Mouse (Mus musculus): ENCODE measurements around the gene Lmod3. TPM values are rescaled to one million over a fixed set of nuclear protein-coding genes. Genes with fewer than 3 reads are reported as not detected.

Lmod3 gene
- polyA plus RNA-seq, 1 experiment from 2014 or later, result 0.11 TPM

DNA sequence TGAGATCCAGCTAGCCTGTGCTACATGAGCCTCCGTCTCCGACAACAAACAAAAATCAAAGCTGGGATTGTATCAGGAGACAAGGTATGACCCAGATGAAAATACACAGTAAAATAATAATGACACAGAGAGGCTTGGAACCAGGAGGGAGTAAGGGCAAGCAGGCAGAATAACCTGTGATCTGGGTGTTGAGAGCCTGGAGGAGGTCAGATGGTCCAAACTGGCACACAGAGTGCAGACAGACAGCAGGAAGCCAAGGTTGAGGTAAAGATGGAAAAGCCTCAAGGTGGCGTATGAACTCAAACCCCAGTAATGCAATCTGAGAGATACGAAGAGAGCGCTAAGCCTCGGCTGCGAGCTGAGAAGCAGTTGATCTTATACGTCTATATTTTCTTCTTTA, 28.1 kb downstream of the Lmod3 start:
- TF ChIP-seq EP300 (IDR thresholded peaks at IDR 0.05; ENCODE audit: low read depth) (no peak), CTCF (IDR thresholded peaks at IDR 0.05; ENCODE audit: low read depth) (no peak)
- Histone ChIP-seq H3K9ac (replicated peaks) (no peak overlapping the region), H3K4me2 (ENCODE audit: low read depth, low read length) (no peak overlapping the region), H3K4me3 (ENCODE audit: low read depth, low read length) (no peak overlapping the region), H3K36me3 (replicated peaks; ENCODE audit: insufficient read depth, low read length) (peaks cover 8% of the 10 kb centered on the region), H3K9me3 (ENCODE audit: low read length) (no peaks in the 10 kb centered on the region), H3K4me1 (ENCODE audit: insufficient read depth) (peaks cover 12% of the 10 kb centered on the region), H3K27me3 (ENCODE audit: insufficient read depth, low read length) (no peaks in the 10 kb centered on the region), H3K27ac (ENCODE audit: low read depth) (no peak overlapping the region)
- DNase-seq (no peak), ATAC-seq (no peak)
- WGBS (ENCODE audit: insufficient replicate concordance), result 84% methylated on average over 8 of the region's 8 CpGs

- Histone ChIP-seq H3K4me3 (ENCODE audit: low read depth, low read length) (no peak overlapping the region), H3K4me2 (ENCODE audit: low read depth, low read length) (no peak overlapping the region), H3K27me3 (ENCODE audit: insufficient read depth, low read length) (no peaks in the 10 kb centered on the region), H3K4me1 (ENCODE audit: insufficient read depth) (peaks cover 12% of the 10 kb centered on the region), H3K9ac (replicated peaks) (no peak overlapping the region), H3K9me3 (ENCODE audit: low read length) (no peaks in the 10 kb centered on the region), H3K27ac (ENCODE audit: low read depth) (no peak overlapping the region), H3K36me3 (replicated peaks; ENCODE audit: insufficient read depth, low read length) (peaks cover 9% of the 10 kb centered on the region; the same call in 1 of the 2 replicates)
- DNase-seq, result no peak
- 57% methylated on average over 4 of the region's 4 CpGs for WGBS (ENCODE audit: insufficient replicate concordance)
- ATAC-seq, result no peak
- TF ChIP-seq EP300 (IDR thresholded peaks at IDR 0.05; ENCODE audit: low read depth) (no peak), CTCF (IDR thresholded peaks at IDR 0.05; ENCODE audit: low read depth) (no peak)
Observed at GRCm38 (mm10) chr6:97223566-97223965, 29.0 kb downstream of the Lmod3 start.

- peaks cover 12% of the 10 kb centered on the region for H3K4me1 ChIP-seq (ENCODE audit: insufficient read depth)
- no peak for TF ChIP-seq CTCF (IDR thresholded peaks at IDR 0.05; ENCODE audit: low read depth)
- TF ChIP-seq EP300 (IDR thresholded peaks at IDR 0.05; ENCODE audit: low read depth), result no peak
- no peaks in the 10 kb centered on the region for H3K27me3 ChIP-seq (ENCODE audit: insufficient read depth, low read length)
- H3K36me3 ChIP-seq (replicated peaks; ENCODE audit: insufficient read depth, low read length), result peaks cover 9% of the 10 kb centered on the region; the same call in 1 of the 2 replicates
- no peak overlapping the region for H3K4me3 ChIP-seq (ENCODE audit: low read depth, low read length)
- H3K9ac ChIP-seq (replicated peaks), result no peak overlapping the region
- H3K9me3 ChIP-seq (ENCODE audit: low read length), result no peaks in the 10 kb centered on the region
- H3K27ac ChIP-seq (ENCODE audit: low read depth), result no peak overlapping the region
- peak overlapping the region; percentile 30 for H3K4me2 ChIP-seq (ENCODE audit: low read depth, low read length)
- ATAC-seq (0 out of 2 replicates have a peak, but pooled peaks have one; percentile 33), DNase-seq (no peak)
- 23% methylated on average over 5 of the region's 5 CpGs for WGBS (ENCODE audit: insufficient replicate concordance)
Observed at GRCm38 (mm10) chr6:97222931-97223467, 29.6 kb downstream of the Lmod3 start.

DNA sequence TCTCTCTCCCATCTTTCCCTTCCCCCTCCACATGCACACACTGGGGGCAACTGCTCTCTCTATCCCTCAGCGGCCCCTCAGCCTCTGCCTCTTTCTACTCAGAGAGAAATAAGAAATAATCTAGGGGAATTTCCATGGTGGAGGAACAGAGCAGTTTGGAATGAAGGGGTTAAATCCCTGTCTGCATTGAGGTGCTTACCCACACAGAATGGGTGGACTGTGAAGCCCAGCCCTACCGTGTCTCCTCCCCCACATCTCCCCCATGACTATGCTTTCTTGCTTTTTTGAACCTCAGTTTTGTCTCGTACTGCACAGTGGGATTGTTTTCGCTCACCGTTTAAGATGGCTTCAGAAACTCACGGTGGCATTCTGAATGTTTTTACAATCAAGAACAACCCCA, 30.2 kb downstream of the Lmod3 start:
- ATAC-seq (peak; percentile 58), DNase-seq (no peak)
- Histone ChIP-seq H3K27me3 (ENCODE audit: insufficient read depth, low read length) (no peaks in the 10 kb centered on the region), H3K9ac (replicated peaks) (no peak overlapping the region), H3K9me3 (ENCODE audit: low read length) (no peaks in the 10 kb centered on the region), H3K27ac (ENCODE audit: low read depth) (no peak overlapping the region), H3K4me1 (ENCODE audit: insufficient read depth) (peaks cover 12% of the 10 kb centered on the region), H3K4me3 (ENCODE audit: low read depth, low read length) (no peak overlapping the region), H3K4me2 (ENCODE audit: low read depth, low read length) (peak overlapping the region; percentile 30), H3K36me3 (replicated peaks; ENCODE audit: insufficient read depth, low read length) (peaks cover 9% of the 10 kb centered on the region; the same call in 1 of the 2 replicates)
- TF ChIP-seq CTCF (IDR thresholded peaks at IDR 0.05; ENCODE audit: low read depth) (no peak), EP300 (IDR thresholded peaks at IDR 0.05; ENCODE audit: low read depth) (no peak)
- whole genome bisulfite sequencing (ENCODE audit: insufficient replicate concordance), result 43% methylated on average over 6 of the region's 6 CpGs

DNA sequence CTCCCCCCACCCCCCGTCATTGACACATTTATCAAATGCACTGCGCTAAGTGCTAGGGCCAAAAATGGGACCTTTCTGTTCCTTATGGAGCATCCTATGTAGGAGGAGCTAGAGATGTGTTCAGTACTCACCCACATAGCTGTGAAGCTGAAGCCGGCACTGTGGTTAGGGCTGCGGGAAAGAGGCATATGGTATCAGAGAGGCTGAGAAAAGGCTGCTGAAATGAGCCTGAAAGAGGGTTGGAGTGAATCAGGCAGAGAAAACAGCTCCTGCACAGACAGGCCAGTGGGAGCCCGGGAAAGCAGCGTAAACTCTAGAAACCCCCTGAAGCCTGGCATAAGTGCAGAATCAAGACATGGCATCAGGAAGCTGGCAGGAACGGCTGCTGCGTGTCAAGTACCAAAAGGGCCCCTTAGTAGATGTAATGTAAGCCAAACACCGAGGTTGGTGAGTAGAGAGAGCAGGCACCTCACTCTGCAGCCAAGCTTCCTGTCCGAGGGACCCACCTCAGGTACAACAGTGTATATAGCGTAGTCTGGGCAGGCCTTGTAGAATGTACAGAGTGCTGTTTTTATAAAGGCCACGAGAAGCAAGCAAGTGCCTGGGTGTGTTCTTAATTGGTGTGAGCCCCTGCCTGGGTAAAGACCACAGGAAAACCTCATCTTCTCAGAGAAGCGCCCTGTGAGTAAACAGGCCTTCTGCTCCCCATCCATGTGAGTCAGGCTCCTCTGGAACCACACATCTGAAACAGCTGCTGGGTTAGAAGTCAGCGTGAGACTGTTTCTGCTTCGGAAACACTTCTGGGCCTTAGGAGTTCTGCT, 31.1 kb downstream of the Lmod3 start:
- Histone ChIP-seq H3K9me3 (ENCODE audit: low read length) (no peaks in the 10 kb centered on the region), H3K4me2 (ENCODE audit: low read depth, low read length) (no peak overlapping the region; the same call in 1 of the 2 replicates), H3K27ac (ENCODE audit: low read depth) (0 out of 2 replicates have a peak overlapping the region, but pooled peaks have one; percentile 7), H3K36me3 (replicated peaks; ENCODE audit: insufficient read depth, low read length) (peaks cover 9% of the 10 kb centered on the region; the same call in 1 of the 2 replicates), H3K27me3 (ENCODE audit: insufficient read depth, low read length) (no peaks in the 10 kb centered on the region), H3K4me3 (ENCODE audit: low read depth, low read length) (no peak overlapping the region), H3K9ac (replicated peaks) (no peak overlapping the region), H3K4me1 (ENCODE audit: insufficient read depth) (peaks cover 12% of the 10 kb centered on the region)
- ATAC-seq (no peak), DNase-seq (no peak)
- 50% methylated on average over 15 of the region's 15 CpGs for WGBS (ENCODE audit: insufficient replicate concordance)
- TF ChIP-seq EP300 (IDR thresholded peaks at IDR 0.05; ENCODE audit: low read depth), result no peak

DNA sequence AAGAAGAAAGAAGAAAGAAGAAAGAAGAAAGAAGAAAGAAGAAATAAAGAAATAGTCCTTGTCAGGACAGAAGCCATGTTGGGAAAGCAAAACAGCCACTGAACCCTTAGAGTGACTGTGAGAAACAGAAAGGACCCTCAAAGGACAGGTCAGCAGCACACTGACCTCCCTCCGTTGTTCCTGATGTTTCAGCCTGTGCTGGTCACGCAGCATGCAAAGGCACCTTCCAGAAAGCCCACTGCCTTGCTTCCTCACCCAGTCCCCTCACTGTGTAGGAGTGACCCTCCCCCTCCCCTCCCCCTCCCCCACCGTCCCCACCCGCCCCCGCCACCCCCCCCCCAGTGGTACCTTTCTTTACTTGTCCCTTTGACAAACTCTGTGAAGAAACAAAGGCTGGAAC, 31.9 kb downstream of the Lmod3 start:
- TF ChIP-seq EP300 (IDR thresholded peaks at IDR 0.05; ENCODE audit: low read depth) (no peak), CTCF (IDR thresholded peaks at IDR 0.05; ENCODE audit: low read depth) (no peak)
- WGBS (ENCODE audit: insufficient replicate concordance), result 92% methylated on average over 2 of the region's 5 CpGs
- H3K4me1 ChIP-seq (ENCODE audit: insufficient read depth), result peaks cover 12% of the 10 kb centered on the region
- ATAC-seq (no peak), DNase-seq (no peak)
- peaks cover 9% of the 10 kb centered on the region; the same call in 1 of the 2 replicates for H3K36me3 ChIP-seq (replicated peaks; ENCODE audit: insufficient read depth, low read length)
- H3K9me3 ChIP-seq (ENCODE audit: low read length), result no peaks in the 10 kb centered on the region
- H3K9ac ChIP-seq (replicated peaks), result no peak overlapping the region
- no peak overlapping the region for H3K4me2 ChIP-seq (ENCODE audit: low read depth, low read length)
- no peak overlapping the region for H3K4me3 ChIP-seq (ENCODE audit: low read depth, low read length)
- H3K27ac ChIP-seq (ENCODE audit: low read depth), result no peak overlapping the region
- H3K27me3 ChIP-seq (ENCODE audit: insufficient read depth, low read length), result no peaks in the 10 kb centered on the region
